Mouse (Mus musculus) ES-Bruce4 (cell line): ENCODE results near the gene Cln5.

Experiments
- CTCF ChIP-seq: IDR thresholded peaks from one replicate; pipeline ENCODE4 v1.8.1; 2011; ENCODE audit warnings: low read depth, low read length
- EP300 ChIP-seq: IDR thresholded peaks from 2 replicates; pipeline ENCODE4 v1.6.1; 2011; ENCODE audit warnings: low read depth, low read length; ENCODE audit not compliant: insufficient read depth

DNA sequence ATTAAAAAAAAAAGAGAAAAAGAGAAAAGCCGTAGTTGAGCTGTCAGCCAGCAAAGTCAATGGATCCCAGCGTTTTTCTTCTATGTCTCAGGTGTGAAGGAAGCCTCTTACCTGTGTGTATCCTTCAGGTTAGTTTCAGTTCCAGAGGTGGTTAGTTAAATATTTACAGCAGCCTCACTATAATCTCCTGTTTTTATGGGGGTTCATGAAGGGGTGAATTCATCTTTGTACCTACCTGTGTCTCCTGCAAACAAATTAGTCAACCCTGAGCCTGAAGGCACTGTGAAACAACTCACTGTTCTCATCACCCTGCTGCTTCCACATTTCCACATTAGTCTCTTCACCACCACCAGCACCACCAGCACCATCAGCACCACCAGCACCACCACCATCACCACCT is 36.3 kb downstream of the Cln5 start:
- TF ChIP-seq CTCF (no peak), EP300 (no peak)
